Mouse (Mus musculus): ENCODE data around the gene Arrdc5.

DNA sequence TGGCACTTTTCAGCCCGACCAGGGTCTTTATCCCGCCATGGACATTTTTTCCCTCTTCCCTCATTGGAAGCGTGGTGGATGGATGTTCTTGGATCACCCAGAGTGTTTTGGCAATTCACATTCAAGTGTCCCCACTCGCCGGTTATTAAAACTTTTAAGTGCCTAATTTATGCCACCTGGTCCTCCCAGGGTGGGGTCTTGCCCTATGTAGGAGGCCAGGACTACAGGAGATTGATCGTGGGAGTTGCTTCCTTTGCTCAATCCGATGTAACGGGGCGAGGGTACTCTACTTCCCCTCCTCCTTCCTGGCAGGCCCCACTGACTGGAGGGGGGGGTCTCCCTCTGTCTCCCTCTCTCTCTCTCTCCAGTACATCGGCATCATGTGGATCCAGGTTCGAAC, 4.6 kb upstream of the Arrdc5 start:
- TF ChIP-seq EP300 (IDR thresholded peaks at IDR 0.05; ENCODE audit: low read length) (no peak), JUND (conservative IDR thresholded peaks at IDR 0.05; ENCODE audit: low read depth, low read length) (no peak)

Data from CH12.LX (cell line).